Mouse (Mus musculus): ENCODE data around the gene Sag.

Gene Sag

GRCm38 (mm10) chr1:87853601-87854361 lies 50.3 kb downstream of the Sag start:
- DNase-seq (ENCODE audit: extremely low spot score, low spot score) = peak; percentile 58

- DNase-seq (ENCODE audit: extremely low spot score, low spot score) = no peak
These were observed 50.9 kb downstream of the Sag start for GRCm38 (mm10) chr1:87854411-87854810.

GRCm38 (mm10) chr1:87854851-87855251 lies 51.4 kb downstream of the Sag start:
- DNase-seq (ENCODE audit: extremely low spot score, low spot score) = no peak

GRCm38 (mm10) chr1:87855522-87855921 lies 52.0 kb downstream of the Sag start:
- no peak for DNase-seq (ENCODE audit: extremely low spot score, low spot score)

- no peak for DNase-seq (ENCODE audit: extremely low spot score, low spot score)
These were observed 53.3 kb downstream of the Sag start for GRCm38 (mm10) chr1:87856823-87857222.

GRCm38 (mm10) chr1:87858031-87858430 lies 54.6 kb downstream of the Sag start:
- no peak for DNase-seq (ENCODE audit: extremely low spot score, low spot score)

GRCm38 (mm10) chr1:87858529-87858928 lies 55.0 kb downstream of the Sag start:
- DNase-seq (ENCODE audit: extremely low spot score, low spot score) = no peak

GRCm38 (mm10) chr1:87863602-87864001 lies 60.1 kb downstream of the Sag start:
- no peak for DNase-seq (ENCODE audit: extremely low spot score, low spot score)

- no peak for DNase-seq (ENCODE audit: extremely low spot score, low spot score)
These were observed 61.4 kb downstream of the Sag start for GRCm38 (mm10) chr1:87864889-87865288.

- no peak for DNase-seq (ENCODE audit: extremely low spot score, low spot score)
These were observed 63.2 kb downstream of the Sag start for GRCm38 (mm10) chr1:87866672-87867071.

- no peak for DNase-seq (ENCODE audit: extremely low spot score, low spot score)
These were observed 68.1 kb downstream of the Sag start for GRCm38 (mm10) chr1:87871546-87871945.

GRCm38 (mm10) chr1:87873081-87873480 lies 69.6 kb downstream of the Sag start:
- no peak for DNase-seq (ENCODE audit: extremely low spot score, low spot score)

GRCm38 (mm10) chr1:87876065-87876464 lies 72.6 kb downstream of the Sag start:
- no peak for DNase-seq (ENCODE audit: extremely low spot score, low spot score)

- DNase-seq (ENCODE audit: extremely low spot score, low spot score) = no peak
These were observed 74.2 kb downstream of the Sag start for GRCm38 (mm10) chr1:87877552-87878283.

- no peak for DNase-seq (ENCODE audit: extremely low spot score, low spot score)
These were observed 75.6 kb downstream of the Sag start for GRCm38 (mm10) chr1:87879034-87879433.

GRCm38 (mm10) chr1:87879494-87880325 lies 76.2 kb downstream of the Sag start:
- no peak for DNase-seq (ENCODE audit: extremely low spot score, low spot score)

GRCm38 (mm10) chr1:87880326-87880627 lies 76.8 kb downstream of the Sag start:
- DNase-seq (ENCODE audit: extremely low spot score, low spot score) = no peak

- no peak for DNase-seq (ENCODE audit: extremely low spot score, low spot score)
These were observed 77.4 kb downstream of the Sag start for GRCm38 (mm10) chr1:87880856-87881255.

GRCm38 (mm10) chr1:87881726-87882125 lies 78.2 kb downstream of the Sag start:
- DNase-seq (ENCODE audit: extremely low spot score, low spot score) = no peak

- DNase-seq (ENCODE audit: extremely low spot score, low spot score) = no peak
These were observed 79.1 kb downstream of the Sag start for GRCm38 (mm10) chr1:87882554-87882953.

GRCm38 (mm10) chr1:87890960-87891359 lies 87.5 kb downstream of the Sag start:
- no peak for DNase-seq (ENCODE audit: extremely low spot score, low spot score)

GRCm38 (mm10) chr1:87891634-87892033 lies 88.2 kb downstream of the Sag start:
- no peak for DNase-seq (ENCODE audit: extremely low spot score, low spot score)
